Mouse (Mus musculus): ENCODE results near the gene 4921539E11Rik. TPM values are rescaled to one million over a fixed set of nuclear protein-coding genes. Genes with fewer than 3 reads are reported as not detected.

Gene 4921539E11Rik
- total RNA-seq (2021), result not detected

DNA sequence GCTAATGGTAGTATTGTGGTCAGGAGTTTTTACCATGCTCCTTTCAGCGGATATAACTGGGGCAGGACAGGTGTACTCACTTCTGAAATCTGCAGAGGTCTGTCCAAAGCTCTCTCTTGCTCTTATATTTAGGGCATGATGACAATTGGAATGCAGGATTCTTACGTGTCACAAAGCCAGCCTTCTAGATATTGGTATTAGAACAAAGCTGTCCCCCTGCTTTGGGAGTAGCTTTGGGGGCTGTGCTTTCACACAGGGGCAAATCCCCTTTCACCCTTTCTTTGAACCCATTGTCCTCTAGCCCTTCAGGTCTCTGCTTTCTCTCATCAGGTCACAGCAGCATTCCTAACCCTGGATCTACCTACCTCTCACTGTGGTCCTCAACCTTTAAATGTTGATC is at the start of gene 4921539E11Rik:
4921539E11Rik (minus strand) TSS at position 101 of the 400 bp plus-strand sequence.
- intact Hi-C loops (cut with DNase I), result no loop called here
- no peak for DNase-seq (ENCODE audit: extremely low spot score in 1 of 2, low spot score in 2 of 2)

DNA sequence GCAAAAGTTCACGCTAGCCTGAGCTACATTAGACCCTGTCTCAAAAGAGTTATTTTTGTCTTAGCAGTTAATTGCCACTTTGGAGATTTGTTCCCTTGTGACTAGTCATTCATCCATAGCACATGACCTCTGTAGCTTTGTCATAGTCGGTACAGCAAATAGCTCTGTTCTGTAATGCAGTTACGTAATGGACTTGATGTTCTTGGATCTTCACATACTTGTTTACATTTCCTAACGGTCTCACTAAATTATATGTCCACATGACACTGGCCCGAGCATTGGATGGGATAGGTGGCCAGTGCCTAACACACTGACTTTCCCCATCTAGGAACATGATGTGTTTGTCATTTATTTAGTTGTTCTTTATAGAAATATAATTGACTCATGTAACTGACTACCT is 44.5 kb upstream of the 4921539E11Rik start:
- intact Hi-C loops (cut with DNase I), result no loop called here
- DNase-seq (ENCODE audit: extremely low spot score in 1 of 2, low spot score in 2 of 2), result no peak

DNA sequence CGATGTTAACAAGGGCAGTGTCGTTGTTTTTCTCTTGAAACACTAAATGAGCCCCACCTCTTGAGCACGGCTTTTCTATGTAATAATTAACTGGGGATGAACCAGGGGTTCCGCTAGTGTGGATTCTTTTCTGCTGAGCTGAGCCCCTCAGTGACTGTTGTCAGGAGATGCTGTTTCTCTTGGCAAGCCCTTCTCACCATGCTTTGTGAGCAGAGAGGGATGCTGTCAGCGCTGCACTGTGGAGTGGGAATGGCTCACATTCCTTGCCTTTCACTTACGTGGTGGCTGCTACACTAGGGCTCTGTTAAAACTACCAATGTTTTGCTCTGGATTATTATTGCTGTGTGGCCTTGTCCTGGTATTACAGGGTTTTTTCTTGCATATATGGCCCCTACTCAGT is 38.7 kb upstream of the 4921539E11Rik start:
- no peak for DNase-seq (ENCODE audit: extremely low spot score in 1 of 2, low spot score in 2 of 2)
- intact Hi-C loops (cut with DNase I), result no loop called here

DNA sequence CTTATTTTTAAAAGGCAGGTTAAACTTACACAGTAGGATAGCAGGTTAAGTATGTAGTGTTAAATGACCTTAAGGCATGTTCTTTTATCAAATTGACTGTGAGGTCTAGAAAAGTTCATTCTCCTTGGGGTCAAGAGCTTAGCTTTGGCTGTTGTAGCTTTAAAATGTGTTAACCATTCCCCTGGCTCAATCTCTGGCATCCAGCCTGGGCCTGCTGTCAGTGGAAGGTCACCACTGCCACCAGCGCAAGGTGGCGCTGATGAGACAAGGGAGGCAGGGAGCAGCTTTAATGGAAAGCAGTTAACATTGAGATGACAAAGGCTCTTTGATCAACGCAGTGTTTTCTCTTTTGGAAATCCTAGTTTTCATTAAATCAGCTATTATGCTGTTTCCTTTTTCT is 36.3 kb upstream of the 4921539E11Rik start:
- DNase-seq (ENCODE audit: extremely low spot score in 1 of 2, low spot score in 2 of 2), result peak in 1 of 2 experiments; percentile 42
- intact Hi-C loops (cut with DNase I), result no loop called here

DNA sequence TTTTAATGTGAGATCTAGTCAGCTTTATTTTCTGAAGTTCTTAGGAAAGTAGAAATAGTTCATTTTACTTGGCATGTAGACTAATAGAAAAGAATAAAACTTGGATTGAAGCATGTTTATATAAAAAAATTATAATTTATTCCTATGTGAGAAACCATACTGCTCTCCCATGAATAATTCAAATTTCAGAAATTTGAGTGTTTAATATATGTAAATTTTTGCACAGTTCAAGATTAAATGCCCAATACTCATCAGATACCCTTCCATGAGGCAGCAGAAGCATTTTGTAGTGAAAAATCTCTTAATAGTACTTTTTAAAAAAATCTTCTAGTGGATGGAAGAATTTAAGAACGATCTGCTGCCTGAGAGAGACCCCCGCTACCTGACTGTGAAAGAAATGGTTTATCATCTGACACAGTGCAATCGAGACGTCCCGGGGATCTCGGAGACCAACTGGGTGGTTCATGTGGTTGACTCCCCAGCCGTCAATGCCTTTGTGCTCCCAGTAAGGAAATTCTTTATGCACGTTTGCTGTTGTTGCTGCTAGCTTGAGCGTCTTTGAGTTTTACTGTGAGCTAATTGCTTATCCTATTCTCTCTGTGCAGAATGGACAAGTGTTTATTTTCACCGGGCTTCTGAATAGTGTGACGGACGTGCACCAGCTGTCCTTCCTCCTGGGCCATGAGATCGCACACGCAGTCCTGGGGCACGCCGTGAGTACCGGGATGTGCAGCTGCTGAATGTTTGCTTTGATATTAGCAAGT is 34.2 kb upstream of the 4921539E11Rik start:
- DNase-seq (ENCODE audit: extremely low spot score in 1 of 2, low spot score in 2 of 2), result no peak
- intact Hi-C loops (cut with DNase I), result no loop called here

DNA sequence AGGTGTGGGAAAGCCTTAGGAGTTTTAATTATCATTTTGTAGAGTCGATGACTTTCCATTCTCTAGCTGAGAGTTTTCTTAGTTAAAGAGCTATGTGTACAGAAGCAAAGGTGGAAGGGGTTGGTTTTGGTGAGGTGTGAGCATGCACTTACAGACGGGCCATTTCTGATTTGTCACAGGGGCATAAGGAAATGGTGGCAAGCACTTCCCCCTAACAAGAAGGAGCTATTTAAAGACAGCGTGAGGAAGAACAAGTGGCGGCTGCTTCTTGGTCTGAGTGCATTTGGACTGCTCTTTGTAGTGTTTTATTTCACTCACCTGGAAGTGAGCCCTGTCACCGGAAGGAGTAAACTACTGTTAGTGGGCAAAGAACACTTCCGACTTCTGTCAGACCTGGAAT is 30.8 kb upstream of the 4921539E11Rik start:
- no peak for DNase-seq (ENCODE audit: extremely low spot score in 1 of 2, low spot score in 2 of 2)
- intact Hi-C loops (cut with DNase I), result no loop called here

DNA sequence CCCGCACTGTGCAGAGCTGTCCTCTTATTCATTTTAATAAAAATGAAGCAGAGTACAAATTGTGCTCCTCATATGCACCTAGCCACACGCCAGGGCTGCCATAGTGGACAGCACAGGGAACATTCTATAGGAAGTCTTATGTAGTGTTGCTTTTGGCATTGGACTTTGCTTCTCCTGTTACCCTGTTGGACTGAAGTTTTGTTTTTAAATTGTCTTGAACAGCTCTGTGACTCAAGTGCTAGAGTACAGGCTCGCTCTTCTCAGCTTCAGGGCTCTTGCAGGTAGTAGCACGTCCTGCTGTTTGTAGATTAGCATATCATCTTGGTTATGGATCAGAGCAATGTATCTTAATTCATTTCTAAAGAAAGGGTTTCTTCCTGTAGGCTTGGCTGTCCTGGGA is 25.2 kb upstream of the 4921539E11Rik start:
- no peak for DNase-seq (ENCODE audit: extremely low spot score in 1 of 2, low spot score in 2 of 2)
- intact Hi-C loops (cut with DNase I), result no loop called here

DNA sequence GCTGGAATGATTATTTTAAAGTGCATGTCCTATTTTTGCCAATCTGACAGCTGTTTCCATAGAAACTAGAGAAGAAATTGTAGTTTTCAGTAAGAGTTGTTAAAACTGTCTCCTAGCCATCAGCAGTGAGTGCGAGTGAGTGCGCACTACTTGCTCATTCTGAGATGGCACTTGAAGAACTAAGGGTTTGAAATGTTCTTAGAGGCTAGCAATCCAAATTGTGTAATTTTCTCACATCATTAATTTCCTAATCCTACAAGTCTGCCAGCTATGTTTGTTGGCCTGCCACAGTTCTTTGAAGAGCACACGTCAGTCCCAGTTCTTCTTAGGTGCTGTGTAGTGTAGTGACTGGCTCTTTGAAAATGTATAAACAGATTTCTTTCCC is 23.9 kb upstream of the 4921539E11Rik start:
- intact Hi-C loops (cut with DNase I), result loop anchor here (5.0 kb wide), 1 partner anchor 33 kb away; no protein-coding TSS in a partner anchor
- no peak for DNase-seq (ENCODE audit: extremely low spot score in 1 of 2, low spot score in 2 of 2)

DNA sequence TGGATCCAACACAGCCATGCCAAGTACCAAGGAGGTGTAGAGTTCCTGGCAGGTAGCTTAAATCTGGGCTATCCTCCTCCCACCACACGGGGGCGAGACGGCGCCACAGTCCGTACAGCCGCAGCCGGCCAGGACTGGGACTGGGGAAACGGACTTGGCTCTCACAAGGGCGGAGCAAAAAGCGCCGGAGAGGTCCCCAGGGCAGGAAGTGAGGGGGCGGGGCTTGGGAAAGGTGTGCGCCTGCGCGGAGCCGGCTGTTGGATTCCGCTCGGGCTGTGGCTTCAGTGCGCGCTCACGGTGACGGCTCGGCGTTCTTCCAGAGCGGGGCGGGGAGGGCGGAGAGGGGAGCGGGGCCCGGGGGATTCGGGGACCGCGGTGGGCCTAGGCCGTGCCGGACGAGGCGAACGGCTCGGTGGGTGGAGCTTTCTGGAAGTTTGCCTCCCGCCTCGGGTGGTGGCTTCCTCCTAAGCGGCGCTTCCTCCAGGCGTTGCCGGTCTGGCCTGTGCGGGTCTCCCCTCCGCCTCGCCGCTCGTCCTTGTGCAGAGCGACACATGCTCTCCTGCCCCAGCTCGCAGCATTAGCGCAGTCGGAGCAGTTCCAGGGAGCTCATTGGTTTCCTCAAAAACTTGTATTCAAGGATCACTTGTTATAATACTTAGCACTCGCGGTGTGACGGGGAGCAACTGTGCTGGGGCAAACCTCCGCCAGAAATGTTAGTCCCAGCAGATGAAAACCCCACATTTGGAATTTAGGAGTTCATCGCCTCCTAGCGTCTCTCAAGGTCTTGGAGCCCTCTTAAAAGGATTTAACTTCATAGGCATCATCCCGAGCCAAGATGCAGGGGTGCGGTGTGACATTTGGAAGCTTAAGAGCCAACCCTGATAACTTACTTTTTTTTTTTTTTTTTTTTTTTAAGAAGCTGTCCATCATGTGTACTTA is 23.2 kb upstream of the 4921539E11Rik start, which contains the start of gene Oma1:
Oma1 (plus strand) TSS at position 226 of the 939 bp plus-strand sequence.
- peak; percentile 94 to 99 for DNase-seq (ENCODE audit: extremely low spot score in 1 of 2, low spot score in 2 of 2)
- intact Hi-C loops (cut with DNase I), result loop anchor here (5.0 kb wide), 1 partner anchor 33 kb away; no protein-coding TSS in a partner anchor

DNA sequence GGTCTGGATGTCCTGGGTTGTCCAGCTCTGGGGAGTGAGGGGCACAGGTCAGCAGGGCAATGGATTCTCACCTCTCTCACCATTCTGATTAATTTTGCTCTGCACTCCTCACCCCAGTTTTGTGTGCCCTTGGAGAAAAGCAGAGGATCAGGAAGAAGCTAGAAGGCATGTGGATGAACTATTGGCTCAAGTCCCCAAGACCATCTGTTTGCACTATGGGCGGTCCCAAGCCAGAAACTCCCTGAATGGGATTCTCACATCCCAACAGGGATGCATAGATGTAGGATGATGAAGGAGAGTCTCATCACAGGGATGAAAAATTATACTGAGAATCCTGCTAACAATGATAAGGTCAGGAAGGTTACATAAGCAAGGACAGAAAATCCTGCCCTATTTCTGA is 13.2 kb upstream of the 4921539E11Rik start:
- no peak for DNase-seq (ENCODE audit: extremely low spot score in 1 of 2, low spot score in 2 of 2)
- intact Hi-C loops (cut with DNase I), result no loop called here

DNA sequence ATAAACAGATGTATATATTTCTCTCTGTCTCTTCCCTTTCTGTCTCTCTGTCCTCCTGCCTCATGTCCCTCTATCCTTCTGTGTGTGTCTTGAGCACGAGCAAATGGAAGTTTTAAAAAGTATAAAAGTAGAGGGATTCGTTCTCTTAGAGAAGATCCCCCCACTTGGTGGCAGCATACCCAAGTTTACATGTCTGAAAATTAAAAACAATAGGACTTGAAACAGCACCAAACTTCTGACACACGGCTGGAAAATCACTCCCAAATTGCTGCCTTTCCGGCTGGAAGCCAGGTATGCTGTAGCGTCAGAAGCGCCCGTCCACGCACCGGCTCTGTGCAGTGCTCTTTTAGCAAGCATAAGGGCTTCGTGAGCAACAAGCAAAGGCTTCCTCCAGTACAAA is 8.7 kb upstream of the 4921539E11Rik start:
- peak; percentile 24 to 29 for DNase-seq (ENCODE audit: extremely low spot score in 1 of 2, low spot score in 2 of 2)
- intact Hi-C loops (cut with DNase I), result no loop called here

DNA sequence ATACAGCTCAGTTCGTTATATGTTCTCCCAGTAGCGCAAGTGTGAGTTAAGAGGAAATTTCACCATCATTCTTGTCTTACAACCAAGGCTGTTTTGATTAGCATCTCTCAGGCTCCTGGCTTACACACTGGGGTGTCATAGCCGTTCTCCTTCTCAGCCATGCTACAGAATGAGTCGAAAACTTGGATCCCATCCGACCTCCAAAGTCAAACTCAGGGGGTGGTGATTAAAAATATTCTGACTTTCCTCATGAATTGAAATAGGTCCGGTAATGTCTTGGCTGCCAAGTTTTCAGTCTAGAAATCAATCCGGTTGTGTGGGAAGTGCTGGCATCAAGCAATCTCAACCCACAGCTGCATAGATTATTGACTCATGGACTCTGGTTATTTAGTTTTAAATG is 2.3 kb downstream of the 4921539E11Rik start:
- intact Hi-C loops (cut with DNase I), result no loop called here
- no peak for DNase-seq (ENCODE audit: extremely low spot score in 1 of 2, low spot score in 2 of 2)

DNA sequence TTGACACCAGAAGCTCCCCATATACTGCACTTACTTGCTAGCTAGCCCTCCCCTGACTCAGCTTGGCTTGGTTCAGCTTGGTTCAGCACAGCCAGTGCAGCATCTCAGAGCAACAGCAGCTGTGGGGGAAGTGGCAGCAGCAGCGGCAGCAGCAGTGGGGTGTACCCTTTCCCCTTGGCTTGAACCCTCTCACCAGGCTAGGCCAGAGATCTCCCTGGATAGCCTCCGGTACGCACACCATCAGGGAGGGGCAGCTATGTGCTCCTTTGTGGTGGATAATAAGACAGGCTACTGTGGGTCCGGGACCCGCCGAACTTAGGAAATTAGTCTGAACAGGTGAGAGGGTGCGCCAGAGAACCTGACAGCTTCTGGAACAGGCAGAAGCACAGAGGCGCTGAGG is 17.6 kb downstream of the 4921539E11Rik start:
- intact Hi-C loops (cut with DNase I), result no loop called here
- no peak for DNase-seq (ENCODE audit: extremely low spot score in 1 of 2, low spot score in 2 of 2)

DNA sequence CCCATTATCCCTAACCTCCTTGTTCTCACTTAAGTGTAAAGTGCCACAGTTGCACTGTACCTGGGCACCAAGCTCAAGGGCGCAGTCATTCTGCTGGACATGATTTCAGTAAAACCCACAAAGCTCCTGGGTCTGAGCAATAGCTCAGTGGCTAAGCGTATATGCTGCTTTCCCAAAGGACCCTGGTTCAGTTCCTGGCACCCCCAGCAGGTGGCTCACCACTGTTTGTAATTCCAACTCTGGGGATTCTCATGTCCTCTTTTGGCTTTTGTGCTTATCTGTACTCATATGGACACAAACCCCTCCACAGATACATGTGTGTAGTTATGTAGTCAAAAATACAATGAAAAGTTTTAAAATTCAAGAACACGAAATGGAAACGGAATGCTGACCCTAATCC is 21.3 kb downstream of the 4921539E11Rik start:
- intact Hi-C loops (cut with DNase I), result no loop called here

DNA sequence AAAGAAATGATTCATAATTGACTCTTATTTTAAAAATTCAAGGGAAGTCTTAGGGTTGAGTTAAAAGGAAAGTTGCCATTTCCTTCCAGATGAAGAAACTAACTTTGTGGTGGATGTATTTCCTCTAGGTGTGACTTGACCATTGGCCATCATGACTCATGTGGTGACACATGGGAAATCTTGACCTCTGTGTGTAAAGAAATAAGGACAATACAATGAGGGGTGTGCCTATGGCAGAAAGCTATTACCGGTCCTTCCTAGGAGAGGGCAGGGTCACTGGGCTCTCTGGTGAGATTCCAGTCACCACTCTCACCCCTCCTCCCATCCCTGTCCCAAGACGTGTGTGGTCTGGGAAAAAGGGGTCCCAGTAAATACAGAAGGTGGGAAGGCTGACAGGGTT is 25.5 kb downstream of the 4921539E11Rik start:
- intact Hi-C loops (cut with DNase I), result no loop called here
- DNase-seq (ENCODE audit: extremely low spot score in 1 of 2, low spot score in 2 of 2), result no peak

More for the DNA sequence above, 21.3 kb downstream of the 4921539E11Rik start:
- DNase-seq (ENCODE audit: extremely low spot score in 1 of 2, low spot score in 2 of 2), result no peak

DNA sequence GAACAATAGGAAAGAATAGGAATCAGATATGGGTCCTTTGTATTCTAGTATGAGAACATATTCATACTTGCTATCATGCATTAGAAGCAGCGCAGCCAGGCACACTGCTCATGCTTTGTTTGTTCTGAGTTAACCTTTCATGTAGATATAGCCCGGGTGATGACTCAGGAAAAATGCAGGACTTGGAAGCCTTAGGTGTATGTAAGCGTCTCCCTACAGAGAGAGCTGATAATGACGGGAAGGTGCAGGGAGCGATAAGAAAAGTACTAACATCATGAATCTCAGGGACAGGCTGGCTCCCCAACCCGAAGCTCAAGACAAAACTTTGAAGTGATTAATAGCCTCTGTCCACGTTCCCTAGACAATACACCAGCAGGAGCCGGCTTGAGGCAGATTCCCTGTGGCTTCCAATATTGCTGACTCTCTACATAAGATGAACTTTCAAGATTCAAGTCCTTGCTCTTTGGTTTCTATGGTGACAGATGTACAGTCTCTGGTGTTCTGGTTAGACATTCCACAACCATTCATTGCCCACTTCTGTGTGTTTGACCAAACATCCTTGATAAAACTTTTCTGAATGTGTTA is 26.8 kb downstream of the 4921539E11Rik start:
- DNase-seq (ENCODE audit: extremely low spot score in 1 of 2, low spot score in 2 of 2), result no peak
- intact Hi-C loops (cut with DNase I), result no loop called here

DNA sequence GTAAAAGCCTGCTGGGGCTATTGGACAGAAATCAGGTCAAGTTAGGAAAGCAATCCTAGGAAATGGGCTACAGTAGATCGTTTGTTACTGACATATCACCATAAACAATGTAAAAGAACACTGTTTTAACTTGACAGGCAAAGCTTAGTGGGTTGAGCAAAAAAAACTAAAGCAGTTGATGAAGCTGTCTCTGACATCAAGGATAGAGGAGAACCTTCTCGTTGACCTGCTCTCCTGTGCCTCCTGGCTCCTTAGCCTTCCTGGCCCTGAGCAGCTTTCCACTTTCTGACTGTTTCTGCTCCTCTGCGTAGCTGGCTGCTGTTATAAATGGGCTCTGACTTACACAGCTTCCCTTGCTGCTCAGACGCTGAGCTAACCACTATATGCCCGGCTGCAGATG is 27.3 kb downstream of the 4921539E11Rik start:
- no peak for DNase-seq (ENCODE audit: extremely low spot score in 1 of 2, low spot score in 2 of 2)
- intact Hi-C loops (cut with DNase I), result no loop called here

DNA sequence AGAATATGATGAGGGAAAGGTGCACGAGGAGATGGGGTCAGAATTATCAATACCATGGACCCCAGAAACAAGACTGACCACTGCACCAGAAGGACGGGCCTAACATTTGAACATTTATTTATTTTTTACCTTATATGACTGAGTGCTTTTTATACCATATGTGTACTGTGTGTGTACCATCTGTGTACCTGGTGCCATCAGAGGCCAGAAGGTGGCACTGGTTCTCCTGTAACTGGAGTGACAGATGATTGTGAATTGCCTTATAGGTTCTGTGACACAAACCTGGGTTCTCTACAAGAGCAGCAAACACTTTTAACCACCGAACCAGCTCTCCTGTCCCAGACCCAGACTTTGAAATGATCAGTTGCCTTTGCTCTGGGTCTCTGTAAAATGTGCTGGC is 31.8 kb downstream of the 4921539E11Rik start:
- no peak for DNase-seq (ENCODE audit: extremely low spot score in 1 of 2, low spot score in 2 of 2)
- intact Hi-C loops (cut with DNase I), result no loop called here

DNA sequence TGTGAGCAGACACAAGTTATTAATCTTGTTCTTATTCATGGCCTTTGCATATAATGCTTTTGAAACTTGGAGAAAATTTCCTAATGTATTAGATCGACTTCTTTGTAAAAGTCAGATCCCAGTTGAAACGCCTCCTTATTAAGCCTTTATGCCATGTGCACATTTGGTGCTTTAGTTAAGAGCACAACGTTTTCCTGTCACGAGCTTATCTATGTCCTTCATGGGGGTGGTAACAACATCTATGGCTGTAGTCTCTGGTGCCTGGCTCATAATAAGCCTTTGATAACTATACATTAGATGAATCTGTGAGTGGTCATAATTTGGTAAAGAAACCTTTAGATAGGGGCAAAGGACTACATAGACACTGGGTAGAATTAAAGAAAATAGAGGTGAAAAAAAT is 36.8 kb downstream of the 4921539E11Rik start:
- intact Hi-C loops (cut with DNase I), result no loop called here
- DNase-seq (ENCODE audit: extremely low spot score in 1 of 2, low spot score in 2 of 2), result no peak

Data from left cerebral cortex, postnatal 10 days (tissue).